Mouse (Mus musculus) erythroblast, embryonic 14.5 days (primary cell): ENCODE measurements at regions not wholly inside any gene's neighbourhood (a gene's known extent, or its start where the extent isn't known, plus 50 kb on each side); places are given as distances from the start of the nearest gene placed in this dataset.

ENCODE experiments used
- GATA1 ChIP-seq: IDR thresholded peaks from 2 replicates; pipeline ENCODE4 v1.6.1; 2012; ENCODE audit warnings: low read length, inconsistent platforms, mixed read lengths
- TAL1 ChIP-seq: IDR thresholded peaks from 3 replicates; pipeline ENCODE4 v1.6.1; 2012; ENCODE audit warnings: low read length, inconsistent platforms, mixed read lengths

DNA sequence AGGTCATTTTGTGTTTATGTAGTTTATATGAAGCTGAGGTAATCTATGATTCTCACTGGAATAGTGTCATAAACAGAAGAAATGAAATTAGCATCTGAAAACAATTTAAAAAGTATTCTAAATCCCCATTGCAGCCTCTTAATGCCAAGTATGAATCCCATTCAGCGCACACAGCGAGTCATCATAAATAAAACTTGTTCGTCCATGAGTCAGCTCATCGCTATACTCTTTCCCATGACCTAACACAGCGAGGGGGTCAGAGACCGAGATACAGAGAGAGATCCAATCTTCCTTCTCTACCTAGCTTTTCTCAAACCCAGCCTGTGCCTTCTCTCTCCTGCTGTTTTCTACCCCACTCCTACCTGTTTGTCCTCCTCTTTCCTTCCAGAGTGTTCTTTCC lies 63.4 kb downstream of the Gm12728 start:
- TF ChIP-seq TAL1, result no peak
- no peak for TF ChIP-seq GATA1
